Mouse (Mus musculus): ENCODE measurements around the gene Uhrf1.

GRCm38 (mm10) chr17:56359864-56360263, 56.7 kb downstream of the Uhrf1 start:
- TF ChIP-seq POLR2A (IDR thresholded peaks at IDR 0.05; ENCODE audit: borderline replicate concordance, low read depth, low read length) (no peak), CTCF (IDR thresholded peaks at IDR 0.05; ENCODE audit: low read depth, low read length) (no peak)
